Mouse (Mus musculus) olfactory bulb, adult 2 months (tissue): ENCODE results near the gene B3gntl1. TPM values are rescaled to one million over a fixed set of nuclear protein-coding genes. Genes with fewer than 3 reads are reported as not detected.

Experiments
- H3K27ac ChIP-seq: fragments of 200-500 bp; 2 replicates; pipeline ENCODE4 v1.5.1; 2012; ENCODE audit warnings: low read depth, low read length; ENCODE audit not compliant: insufficient read depth
- H3K4me1 ChIP-seq: fragments of 200-500 bp; 2 replicates; pipeline ENCODE4 v1.6.1; 2012; ENCODE audit warnings: low read length; ENCODE audit not compliant: control insufficient read depth, insufficient read depth
- H3K4me3 ChIP-seq: fragments of 200-500 bp; 2 replicates; pipeline ENCODE4 v1.5.1; 2012; ENCODE audit warnings: mild to moderate bottlenecking, low read depth, low read length, moderate library complexity; ENCODE audit not compliant: insufficient read depth
- CTCF ChIP-seq: fragments of 200-500 bp; IDR thresholded peaks from 2 replicates; pipeline ENCODE4 v1.5.1; 2012; ENCODE audit warnings: low read depth, mild to moderate bottlenecking, low read length, moderate library complexity; ENCODE audit not compliant: insufficient read depth
- POLR2A ChIP-seq: fragments of 200-500 bp; IDR thresholded peaks from 2 replicates; pipeline ENCODE4 v1.6.1; 2012; ENCODE audit warnings: mild to moderate bottlenecking, low read depth, low read length, moderate library complexity; ENCODE audit not compliant: insufficient read depth
- WGBS: fragments of 180-500 bp; shearing (Covaris S2); methylation state at CpG from one replicate; pipeline ENCODE4 v1.1.7; 2018; 5-methylcytosine and 5-hydroxymethylcytosine counted together
- polyA plus RNA-seq: library from polyadenylated mRNA; stranded (reverse); fragments of >200 nt; gene quantifications from 2 replicates; pipeline ENCODE4 v1.2.4, GENCODE M21; 2012; ENCODE audit warnings: low replicate concordance; ENCODE audit not compliant: missing spikeins, insufficient read depth, insufficient read length

The B3gntl1 gene
- polyA plus RNA-seq, 1 experiment: not detected

- TF ChIP-seq CTCF: peak; percentile 33; the same call in 1 of the 2 replicates
- TF ChIP-seq POLR2A: no peak
- no peaks in the 10 kb centered on the region for H3K4me1 ChIP-seq
- H3K27ac ChIP-seq: no peak overlapping the region
- 59% methylated on average over 10 of the region's 10 CpGs for WGBS
- H3K4me3 ChIP-seq: no peak overlapping the region
Observed at GRCm38 (mm10) chr11:121652547-121653305, 20.2 kb downstream of the B3gntl1 start.

GRCm38 (mm10) chr11:121651983-121652382, 21.0 kb downstream of the B3gntl1 start:
- WGBS: 94% methylated on average over 5 of the region's 5 CpGs
- Histone ChIP-seq H3K4me1 (no peaks in the 10 kb centered on the region), H3K27ac (no peak overlapping the region), H3K4me3 (no peak overlapping the region)
- TF ChIP-seq CTCF (no peak), POLR2A (no peak)

- TF ChIP-seq CTCF (no peak), POLR2A (no peak)
- no peak overlapping the region for H3K4me3 ChIP-seq
- 95% methylated on average over 9 of the region's 9 CpGs for WGBS
- no peak overlapping the region for H3K27ac ChIP-seq
- 0 out of 2 replicates have a peak, but pooled peaks cover under 1% of the 10 kb centered on the region for H3K4me1 ChIP-seq
Observed at GRCm38 (mm10) chr11:121651556-121651955, 21.4 kb downstream of the B3gntl1 start.

GRCm38 (mm10) chr11:121650668-121651067, 22.3 kb downstream of the B3gntl1 start:
- Histone ChIP-seq H3K4me3 (no peak overlapping the region), H3K27ac (no peak overlapping the region), H3K4me1 (0 out of 2 replicates have a peak, but pooled peaks cover 2% of the 10 kb centered on the region)
- TF ChIP-seq POLR2A: no peak
- TF ChIP-seq CTCF: no peak
- 92% methylated on average over 11 of the region's 11 CpGs for WGBS

- no peak overlapping the region for H3K4me3 ChIP-seq
- 0 out of 2 replicates have a peak, but pooled peaks cover 2% of the 10 kb centered on the region for H3K4me1 ChIP-seq
- H3K27ac ChIP-seq: no peak overlapping the region
- WGBS: 64% methylated on average over 10 of the region's 10 CpGs
- TF ChIP-seq POLR2A: no peak
- no peak for TF ChIP-seq CTCF
Observed at GRCm38 (mm10) chr11:121649900-121650299, 23.1 kb downstream of the B3gntl1 start.

- WGBS: 92% methylated on average over 5 of the region's 5 CpGs
- TF ChIP-seq CTCF: no peak
- no peak for TF ChIP-seq POLR2A
- Histone ChIP-seq H3K4me1 (0 out of 2 replicates have a peak, but pooled peaks cover 2% of the 10 kb centered on the region), H3K4me3 (no peak overlapping the region), H3K27ac (no peak overlapping the region)
Observed at GRCm38 (mm10) chr11:121648166-121648565, 24.8 kb downstream of the B3gntl1 start.

GRCm38 (mm10) chr11:121647321-121647720, 25.6 kb downstream of the B3gntl1 start:
- WGBS: 89% methylated on average over 9 of the region's 9 CpGs

GRCm38 (mm10) chr11:121645394-121645793, 27.6 kb downstream of the B3gntl1 start:
- WGBS: 86% methylated on average over 6 of the region's 6 CpGs
- H3K27ac ChIP-seq: no peak overlapping the region

More at GRCm38 (mm10) chr11:121647321-121647720, 25.6 kb downstream of the B3gntl1 start:
- Histone ChIP-seq H3K4me1 (0 out of 2 replicates have a peak, but pooled peaks cover 2% of the 10 kb centered on the region), H3K4me3 (no peak overlapping the region), H3K27ac (no peak overlapping the region)
- TF ChIP-seq CTCF: no peak
- TF ChIP-seq POLR2A: no peak

GRCm38 (mm10) chr11:121641501-121642145, 31.3 kb downstream of the B3gntl1 start:
- Histone ChIP-seq H3K4me3 (no peak overlapping the region), H3K4me1 (0 out of 2 replicates have a peak, but pooled peaks cover 2% of the 10 kb centered on the region), H3K27ac (no peak overlapping the region)
- TF ChIP-seq CTCF (no peak), POLR2A (no peak)
- WGBS: 63% methylated on average over 2 of the region's 2 CpGs

More at GRCm38 (mm10) chr11:121645394-121645793, 27.6 kb downstream of the B3gntl1 start:
- H3K4me3 ChIP-seq: no peak overlapping the region
- TF ChIP-seq POLR2A (no peak), CTCF (no peak)
- 0 out of 2 replicates have a peak, but pooled peaks cover 2% of the 10 kb centered on the region for H3K4me1 ChIP-seq
